Mouse (Mus musculus) frontal cortex, postnatal 36 days (tissue): ENCODE data around the gene Vmn2r80.
"Not testable (repeated sequence)": the region's sequence is repeated elsewhere in the genome, so short reads cannot be mapped to it uniquely, and the experiment has no call there.

Source experiments
- DNase-seq, 2 experiments: peaks; one replicate each; pipeline ENCODE4 v3.0.0; 2022; ENCODE audit warnings: low spot score in 2 of 2

Gene Vmn2r80

GRCm38 (mm10) chr10:79148469-79148868 is at the start of gene Vmn2r80:
Vmn2r80 (plus strand) TSS chr10:79148769.
- not testable (repeated sequence) for DNase-seq

- no peak for DNase-seq
Measured at GRCm38 (mm10) chr10:79106325-79107282, 42.0 kb upstream of the Vmn2r80 start.

- DNase-seq: no peak
Measured at GRCm38 (mm10) chr10:79107531-79107930, 41.0 kb upstream of the Vmn2r80 start.

- DNase-seq: no peak
Measured at GRCm38 (mm10) chr10:79109156-79109555, 39.4 kb upstream of the Vmn2r80 start.

- DNase-seq: no peak
Measured at GRCm38 (mm10) chr10:79110482-79110881, 38.1 kb upstream of the Vmn2r80 start.

GRCm38 (mm10) chr10:79115085-79115484 is 33.5 kb upstream of the Vmn2r80 start:
- DNase-seq: no peak

GRCm38 (mm10) chr10:79116125-79116849 is 32.3 kb upstream of the Vmn2r80 start:
- DNase-seq: peak; percentile 19 to 58

GRCm38 (mm10) chr10:79151602-79152001 is 3.0 kb downstream of the Vmn2r80 start:
- no peak for DNase-seq

- not testable (repeated sequence) for DNase-seq
Measured at GRCm38 (mm10) chr10:79199973-79200372, 51.4 kb downstream of the Vmn2r80 start.

GRCm38 (mm10) chr10:79220432-79220831 is 71.9 kb downstream of the Vmn2r80 start:
- no peak for DNase-seq

GRCm38 (mm10) chr10:79221606-79222005 is 73.0 kb downstream of the Vmn2r80 start:
- DNase-seq: no peak

GRCm38 (mm10) chr10:79222214-79222613 is 73.6 kb downstream of the Vmn2r80 start:
- no peak for DNase-seq
